Mouse (Mus musculus) retina, postnatal 7 days (tissue): Measurements from ENCODE around the gene Olfr1137.

Source experiments
- DNase-seq: peaks from one replicate; pipeline ENCODE4 v3.0.0-alpha.2; 2012; ENCODE audit warnings: low read depth, low spot score

Gene Olfr1137

DNA sequence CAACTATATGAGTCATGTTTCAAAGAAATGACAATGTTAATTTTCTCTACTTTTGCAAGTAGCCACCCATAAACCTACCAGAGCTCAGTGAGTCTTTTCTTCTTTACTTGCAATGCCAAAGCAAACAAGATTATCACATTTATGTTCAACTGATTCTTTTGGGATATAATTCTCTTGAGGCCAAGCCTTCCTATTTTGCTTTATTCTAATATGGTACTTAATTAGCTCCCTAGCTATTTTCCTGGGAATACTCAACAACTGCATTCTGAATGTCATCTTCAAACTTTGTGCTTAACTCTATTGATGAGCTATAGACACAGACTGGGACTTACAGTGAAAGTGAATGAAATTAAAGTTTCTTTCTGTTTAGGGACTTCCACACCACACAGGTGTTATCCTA, at the start of gene Olfr1137:
TSS of gene Olfr1137 (minus strand) at position 101 of the 400 bp plus-strand sequence.
- DNase-seq: no peak

DNA sequence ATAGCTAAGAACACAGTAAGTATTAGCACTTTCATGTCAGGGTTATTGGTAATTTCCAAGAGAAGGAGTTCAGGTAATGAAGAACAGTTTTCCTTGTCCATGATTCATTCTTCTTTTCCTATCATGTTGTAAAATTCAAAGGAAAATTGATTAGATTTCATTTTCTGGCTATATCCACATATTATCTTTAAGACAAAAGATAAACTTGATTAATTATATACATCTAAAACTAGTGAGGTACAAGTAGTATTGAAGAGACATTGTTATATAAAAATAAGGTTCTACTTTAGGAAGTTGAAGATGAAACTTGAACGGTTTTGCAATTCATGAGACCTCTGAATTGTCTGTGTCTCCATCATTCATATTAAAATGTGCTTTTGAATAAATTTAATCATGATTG, 40.9 kb upstream of the Olfr1137 start, which contains the start of gene Olfr1141:
TSS of gene Olfr1141 (minus strand) at position 101 of the 400 bp plus-strand sequence.
- no peak for DNase-seq

DNA sequence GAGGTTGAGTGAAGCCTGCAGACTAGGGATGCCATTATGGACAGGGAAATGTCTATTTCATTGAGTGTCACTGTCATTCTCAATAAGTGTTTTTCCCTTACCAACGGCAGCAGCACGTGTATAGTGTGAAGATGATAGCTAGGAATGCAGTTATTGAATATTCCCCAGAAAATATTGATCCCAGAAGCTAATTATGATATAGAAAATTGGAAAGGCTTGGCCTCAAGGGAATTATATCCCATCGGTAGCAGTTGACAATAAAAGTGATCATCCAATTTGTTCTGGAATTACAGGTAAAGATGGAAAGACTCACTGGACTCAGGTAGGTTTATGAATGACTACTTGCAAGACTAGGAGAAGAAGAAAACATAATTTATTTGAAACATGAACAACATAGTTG, 30.5 kb upstream of the Olfr1137 start, which contains the start of gene Olfr1140:
TSS of gene Olfr1140 (plus strand) at position 301 of the 400 bp plus-strand sequence.
- DNase-seq: no peak

DNA sequence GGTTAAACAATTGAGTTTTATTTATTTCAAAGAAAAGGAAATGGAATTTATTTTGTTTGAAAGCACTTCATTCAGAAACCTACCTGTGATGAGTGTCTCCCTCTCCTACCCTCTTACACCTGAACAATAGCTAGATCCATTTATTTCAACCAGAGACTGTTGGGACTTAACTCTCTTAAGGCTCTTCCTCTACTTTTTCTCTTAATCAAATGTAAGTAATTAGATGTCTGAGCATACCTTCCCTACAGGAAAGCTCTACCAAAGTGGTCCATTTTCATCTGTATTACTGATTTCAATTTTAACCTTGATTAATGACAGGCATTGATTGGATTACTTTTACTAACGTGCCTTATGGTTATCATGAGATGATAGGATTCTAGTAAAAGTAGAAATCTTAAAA, 26.9 kb upstream of the Olfr1137 start, which contains the start of gene Olfr1138:
TSS of gene Olfr1138 (minus strand) at position 101 of the 400 bp plus-strand sequence.
- no peak for DNase-seq

DNA sequence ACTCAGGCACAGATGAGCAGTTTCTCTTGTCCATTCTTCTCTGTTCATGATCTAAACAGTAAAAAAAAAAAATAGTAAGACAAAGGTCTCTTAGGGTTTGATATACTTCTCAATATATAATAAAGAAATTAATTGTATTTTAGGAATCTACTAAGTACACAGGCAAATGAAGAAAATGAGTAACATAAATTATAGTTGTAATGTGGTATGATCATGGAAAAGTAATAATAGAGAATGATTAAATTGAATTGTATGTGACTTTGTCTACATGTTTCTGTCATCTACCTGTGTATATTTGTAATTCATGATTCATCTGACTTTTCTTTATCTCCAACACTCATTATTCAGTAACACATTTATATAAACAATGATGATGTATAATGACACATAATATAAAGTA, 19.1 kb downstream of the Olfr1137 start, which contains the start of gene Olfr1136:
TSS of gene Olfr1136 (minus strand) at position 101 of the 400 bp plus-strand sequence.
- no peak for DNase-seq

DNA sequence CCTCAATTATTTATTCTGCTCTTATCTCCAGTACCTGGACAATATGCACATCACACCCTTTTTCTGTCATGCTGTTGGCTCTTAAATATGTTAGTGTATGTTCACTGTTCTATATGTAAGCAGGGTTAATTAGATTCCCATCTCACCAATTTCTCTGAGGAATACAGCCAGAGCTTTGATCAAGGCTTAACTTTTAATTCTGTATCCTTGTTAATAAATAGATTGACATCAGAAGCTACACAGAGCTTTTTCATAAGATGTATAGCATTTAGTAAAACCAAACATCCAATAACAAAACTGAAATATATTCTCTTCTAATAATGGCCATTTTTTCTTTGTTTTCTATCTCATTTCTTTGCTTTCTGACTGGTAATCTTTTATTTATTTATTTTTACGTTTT, 39.4 kb downstream of the Olfr1137 start, which contains the start of gene Olfr1135:
TSS of gene Olfr1135 (minus strand) at position 101 of the 400 bp plus-strand sequence.
- no peak for DNase-seq
